Mouse (Mus musculus) mature B cell (primary cell): ENCODE results near the gene Gm10226.
"Not testable (repeated sequence)": the region's sequence is repeated elsewhere in the genome, so short reads cannot be mapped to it uniquely, and the experiment has no call there.

Experiments
- in situ Hi-C: fragments of 300-500 bp; cut with MboI; formaldehyde crosslinking; loops from 2 replicates; pipeline ENCODE4 v1.14.3; 2019

The Gm10226 gene

DNA sequence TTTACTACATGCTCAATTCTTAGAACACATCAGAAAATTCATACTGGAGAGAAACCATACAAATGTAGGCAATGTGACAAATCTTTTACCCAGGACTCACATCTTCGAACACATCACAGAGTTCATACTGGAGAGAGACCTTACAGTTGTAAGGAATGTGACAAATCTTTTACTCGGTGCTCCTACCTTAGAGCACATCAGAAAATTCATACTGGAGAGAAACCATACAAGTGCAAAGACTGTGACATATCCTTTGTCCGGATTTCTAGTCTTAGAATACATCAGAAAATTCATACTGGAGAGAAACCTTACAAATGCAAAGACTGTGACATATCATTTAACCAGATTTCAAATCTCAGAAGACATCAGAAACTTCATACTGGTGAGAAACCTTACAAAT, at the start of gene Gm10226:
Gene Gm10226 (plus strand): TSS at position 301 of the 400 bp plus-strand sequence.
- in situ Hi-C loops: no loop called here

DNA sequence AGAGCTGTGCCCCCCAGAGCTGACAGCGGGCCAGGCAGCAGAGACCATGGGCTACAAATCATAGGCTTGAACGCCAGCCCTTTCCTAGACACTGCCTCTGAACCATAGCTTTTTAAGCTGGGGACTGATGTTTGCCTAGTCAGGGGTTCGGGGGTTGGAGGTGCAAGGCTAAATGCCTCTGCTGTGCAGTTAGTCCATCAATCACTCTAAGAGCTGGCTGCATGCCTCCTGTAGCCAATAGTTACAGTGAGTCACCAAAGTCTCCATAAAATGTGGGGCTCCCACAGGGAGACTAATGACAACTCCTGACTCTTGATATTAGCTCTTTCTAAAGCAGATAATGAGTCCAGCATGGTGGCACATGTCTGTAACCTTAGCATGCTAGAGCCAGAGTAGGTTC, 42.9 kb upstream of the Gm10226 start:
- in situ Hi-C loops: no loop called here

DNA sequence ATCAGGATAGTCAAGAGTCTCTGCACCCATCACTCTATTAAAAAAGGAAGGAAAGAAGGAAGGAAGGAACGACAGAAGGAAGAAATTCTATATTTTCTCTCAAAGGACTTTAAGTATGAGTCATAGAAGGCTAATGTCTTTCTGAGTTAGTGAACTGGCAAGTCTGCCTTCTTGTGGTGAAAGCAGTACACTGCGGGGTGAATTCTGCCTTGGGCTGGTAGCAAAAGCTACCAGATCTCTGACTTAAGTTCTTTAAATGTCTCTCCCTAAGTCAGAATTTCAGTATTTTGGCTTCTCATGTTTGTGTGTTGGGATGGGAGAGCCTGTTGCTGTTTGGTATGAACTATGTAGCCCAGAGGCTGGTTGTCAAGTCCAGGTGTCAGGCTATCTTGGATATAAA, 41.7 kb upstream of the Gm10226 start:
- in situ Hi-C loops: no loop called here

DNA sequence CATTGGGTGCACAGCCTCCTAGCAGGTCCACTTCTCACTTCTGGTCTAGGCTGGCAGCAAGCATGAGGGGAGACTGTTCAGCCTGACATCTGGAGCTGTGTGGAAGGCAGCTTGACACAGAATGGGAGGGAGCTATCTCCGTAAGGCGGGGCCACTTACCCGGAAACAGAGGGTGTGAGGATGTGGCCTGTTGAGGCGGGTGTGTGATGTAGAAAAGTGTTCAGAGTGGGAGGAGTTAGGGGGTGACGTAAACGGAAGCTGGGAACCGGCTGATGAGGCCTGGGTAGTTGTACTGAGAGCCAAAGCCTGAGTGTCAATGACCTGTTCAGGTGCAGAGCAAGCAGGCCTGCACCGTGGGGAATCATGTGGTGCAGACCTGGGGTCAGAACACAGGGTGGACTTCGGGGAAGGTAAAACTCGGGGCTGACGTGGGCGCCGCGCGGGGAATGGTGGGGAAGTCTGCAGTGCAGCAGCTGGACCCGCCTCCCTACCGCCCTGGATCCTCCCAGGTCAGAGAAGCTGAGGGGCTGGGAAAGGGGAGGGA, 41.2 kb upstream of the Gm10226 start, which contains the start of gene Zfp983:
Gene Zfp983 (plus strand): TSS at position 261 of the 544 bp plus-strand sequence.
- in situ Hi-C loops: not testable (repeated sequence)

DNA sequence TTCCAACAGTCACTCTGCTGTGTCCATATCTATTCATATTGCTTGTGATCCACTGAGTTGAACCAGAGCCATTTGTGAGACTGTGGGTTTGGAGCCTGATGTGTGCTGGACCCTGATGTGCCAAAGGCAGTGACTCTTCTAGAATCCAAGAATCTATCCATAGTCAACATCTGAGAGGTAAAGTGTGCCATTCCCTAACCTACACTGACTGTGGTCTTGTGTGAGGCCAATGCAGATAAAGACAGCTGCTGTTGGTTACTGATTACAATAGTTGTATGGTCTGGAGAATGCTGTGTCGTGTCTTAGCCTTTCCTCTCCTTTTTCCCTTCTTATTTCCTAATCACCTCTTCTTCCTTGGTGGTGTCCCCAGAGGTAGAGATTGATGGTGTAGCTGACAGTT, 12.8 kb upstream of the Gm10226 start:
- in situ Hi-C loops: not testable (repeated sequence)

DNA sequence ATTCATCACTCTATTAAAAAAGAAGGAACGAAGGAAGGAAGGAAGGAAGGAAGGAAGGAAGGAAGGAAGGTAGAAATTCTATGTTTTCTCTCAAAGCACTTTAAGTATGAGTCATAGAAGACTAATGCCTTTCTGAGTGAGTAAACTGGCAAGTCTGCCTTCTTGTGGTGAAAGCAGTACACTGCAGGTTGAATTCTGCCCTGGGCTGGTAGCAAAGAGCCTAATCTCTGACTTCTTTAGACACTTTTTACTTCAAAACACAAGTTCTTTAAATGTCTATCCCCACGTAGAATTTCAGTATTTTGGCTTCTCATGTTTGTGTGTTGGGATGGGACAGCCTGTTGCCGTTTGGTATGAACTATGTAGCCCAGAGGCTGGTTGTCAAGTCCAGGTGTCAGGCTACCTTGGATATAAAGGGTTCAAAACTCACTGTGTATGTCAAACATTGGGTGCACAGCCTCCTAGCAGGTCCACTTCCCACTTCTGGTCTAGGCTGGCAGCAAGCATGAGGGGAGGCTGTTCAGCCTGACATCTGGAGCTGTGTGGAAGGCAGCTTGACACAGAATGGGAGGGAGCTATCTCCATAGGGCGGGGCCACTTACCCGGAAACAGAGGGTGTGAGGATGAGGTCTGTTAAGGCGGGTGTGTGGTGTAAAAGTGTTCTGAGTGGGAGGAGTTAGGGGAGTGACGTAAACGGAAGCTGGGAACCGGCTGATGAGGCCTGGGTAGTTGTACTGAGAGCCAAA, 12.2 kb upstream of the Gm10226 start:
- in situ Hi-C loops: no loop called here

DNA sequence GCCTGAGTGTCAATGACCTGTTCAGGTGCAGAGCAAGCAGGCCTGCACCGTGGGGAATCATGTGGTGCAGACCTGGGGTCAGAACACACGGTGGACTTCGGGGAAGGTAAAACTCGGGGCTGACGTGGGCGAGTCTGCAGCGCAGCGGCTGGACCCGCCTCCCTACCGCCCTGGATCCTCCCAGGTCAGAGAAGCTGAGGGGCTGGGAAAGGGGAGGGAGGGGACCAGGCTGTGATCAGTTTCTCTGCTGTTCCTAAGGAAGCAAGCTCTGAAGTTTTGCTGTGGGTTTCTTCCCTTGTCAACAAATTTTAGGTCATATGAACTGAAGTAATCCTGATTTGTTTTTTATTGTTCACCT, 11.7 kb upstream of the Gm10226 start:
- in situ Hi-C loops: not testable (repeated sequence)

DNA sequence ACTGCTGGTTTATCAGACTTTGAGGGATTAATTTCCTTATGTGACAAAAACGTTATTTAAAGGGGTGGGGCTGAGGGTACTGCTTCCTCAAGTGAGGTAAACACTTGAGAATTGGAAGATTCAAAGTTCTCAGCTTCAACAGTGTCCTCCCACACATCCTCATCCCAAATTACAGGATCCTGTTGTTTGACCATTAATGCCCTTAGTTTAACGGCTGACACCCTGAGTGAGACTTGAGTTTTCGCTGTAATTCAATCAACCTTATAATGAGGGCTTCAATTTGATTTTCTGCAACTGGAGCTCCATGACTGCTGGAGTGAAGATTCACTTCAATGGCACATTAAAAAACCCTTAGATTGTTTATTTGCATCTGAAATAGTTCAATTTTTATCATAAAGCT, 1.7 kb downstream of the Gm10226 start:
- in situ Hi-C loops: no loop called here

DNA sequence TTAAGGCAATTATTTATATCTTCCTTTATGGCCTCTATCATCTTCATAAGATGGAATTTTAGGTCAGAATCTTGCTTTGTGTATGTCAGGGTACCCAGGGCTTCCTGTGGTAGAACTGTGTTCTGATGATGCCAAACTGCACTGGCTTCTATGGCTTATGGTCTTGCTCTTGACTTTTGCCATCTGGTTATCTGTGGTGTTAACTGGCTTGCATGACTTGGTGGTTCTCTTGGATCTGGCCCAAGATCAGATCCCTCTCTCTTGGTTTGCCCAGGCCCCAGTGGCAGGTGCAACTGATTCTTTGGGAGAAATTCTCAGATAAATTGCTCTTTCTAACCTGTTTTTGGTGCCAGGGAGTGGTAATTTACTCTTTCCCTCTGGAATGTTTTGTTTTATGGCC, 4.4 kb downstream of the Gm10226 start:
- in situ Hi-C loops: no loop called here

DNA sequence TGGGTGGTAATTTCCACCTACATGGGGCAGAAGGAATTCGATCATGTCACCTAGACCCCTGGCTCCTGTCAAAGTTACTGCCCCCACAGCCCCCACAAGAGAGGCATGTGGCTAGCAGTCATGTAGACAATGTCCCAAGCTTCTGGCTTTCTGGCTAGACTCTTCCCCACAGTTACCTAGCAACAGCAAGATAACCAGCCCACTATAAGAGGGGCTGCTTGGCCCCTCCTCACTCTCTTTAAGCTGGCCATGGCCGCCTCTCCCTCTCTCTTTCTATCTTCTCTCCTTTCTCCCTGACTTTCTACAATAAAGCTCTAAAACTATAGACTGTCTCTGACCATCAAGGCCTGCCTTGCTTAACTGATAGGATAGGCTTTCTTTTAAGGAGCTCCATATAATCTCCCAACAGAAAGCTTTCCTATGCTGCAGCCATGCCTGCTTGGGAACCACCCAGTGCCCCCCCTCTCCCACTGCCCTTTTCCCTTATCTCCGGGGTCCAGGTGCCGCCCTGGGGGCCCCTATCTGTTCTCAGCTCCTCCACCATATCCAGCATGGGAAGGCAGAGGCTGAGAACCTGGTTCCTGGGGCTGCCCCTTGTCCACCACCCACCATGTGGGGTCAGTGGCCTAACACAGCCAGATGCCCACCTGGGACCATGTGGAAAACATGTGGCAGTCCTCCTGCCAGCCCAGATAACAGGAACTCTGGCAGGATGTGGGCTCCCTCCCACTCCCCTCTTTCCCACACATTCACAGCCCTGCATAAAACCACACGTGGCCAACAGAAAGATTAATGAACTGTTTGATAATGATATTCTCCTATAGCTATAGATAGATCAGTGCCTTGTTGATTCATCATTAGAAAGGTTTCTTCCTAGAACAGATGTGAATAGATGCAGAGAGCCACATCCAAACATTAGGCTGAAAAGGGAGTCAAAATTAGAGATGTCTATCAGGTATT, 10.9 kb downstream of the Gm10226 start:
- in situ Hi-C loops: no loop called here

DNA sequence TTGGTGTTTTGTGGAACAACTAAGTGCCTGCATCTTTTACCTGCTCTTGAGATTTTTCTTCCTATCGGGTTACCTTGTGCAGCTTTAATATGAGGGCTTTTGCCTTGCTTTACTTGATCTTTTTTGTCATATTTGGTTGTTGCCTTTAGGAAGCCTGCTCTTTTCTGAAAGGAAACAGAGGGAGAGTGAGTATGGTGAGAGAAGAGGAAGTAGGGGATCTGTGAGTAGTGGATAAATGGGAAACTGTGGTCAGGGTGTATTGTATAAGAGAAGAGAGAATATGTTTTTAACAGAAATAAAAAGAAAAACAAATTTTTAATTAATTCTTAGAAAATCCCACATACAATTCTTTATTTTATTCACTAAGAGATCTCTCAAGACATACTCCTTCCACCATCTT, 11.8 kb downstream of the Gm10226 start:
- in situ Hi-C loops: no loop called here

DNA sequence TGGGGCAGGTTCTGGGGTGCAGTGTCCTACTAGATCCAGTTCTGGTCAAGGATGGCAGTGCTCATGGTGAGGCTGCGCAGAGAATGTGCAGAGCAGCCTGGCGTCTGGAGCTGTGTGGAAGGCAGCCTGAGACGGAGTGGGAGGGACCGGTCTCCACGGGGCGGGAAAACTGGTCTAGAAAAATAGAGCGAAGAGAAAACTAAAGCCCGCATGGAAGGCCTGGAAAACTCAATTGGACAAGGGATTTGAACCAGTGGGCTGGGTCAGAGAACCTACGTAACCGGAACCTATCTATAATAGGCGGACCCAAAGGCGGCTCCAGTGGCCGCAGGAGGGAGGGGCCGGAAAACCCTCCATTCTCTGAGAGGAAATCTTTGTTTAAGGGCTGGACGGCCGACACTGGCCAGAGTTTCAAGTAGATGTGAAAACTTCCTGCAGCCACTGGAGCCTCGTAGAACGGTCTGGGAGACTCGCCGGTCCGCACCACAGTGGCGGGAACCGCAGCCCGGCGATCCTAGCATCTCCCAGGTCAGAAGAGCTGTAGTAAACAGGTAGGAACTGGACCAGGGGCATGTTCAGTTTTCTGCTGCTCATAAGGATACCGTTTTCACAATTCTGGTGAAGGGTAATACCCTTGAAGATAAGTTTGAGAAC, 15.8 kb downstream of the Gm10226 start, which contains the start of gene Zfp760:
Gene Zfp760 (plus strand): TSS at position 399 of the 654 bp plus-strand sequence.
- in situ Hi-C loops: no loop called here

DNA sequence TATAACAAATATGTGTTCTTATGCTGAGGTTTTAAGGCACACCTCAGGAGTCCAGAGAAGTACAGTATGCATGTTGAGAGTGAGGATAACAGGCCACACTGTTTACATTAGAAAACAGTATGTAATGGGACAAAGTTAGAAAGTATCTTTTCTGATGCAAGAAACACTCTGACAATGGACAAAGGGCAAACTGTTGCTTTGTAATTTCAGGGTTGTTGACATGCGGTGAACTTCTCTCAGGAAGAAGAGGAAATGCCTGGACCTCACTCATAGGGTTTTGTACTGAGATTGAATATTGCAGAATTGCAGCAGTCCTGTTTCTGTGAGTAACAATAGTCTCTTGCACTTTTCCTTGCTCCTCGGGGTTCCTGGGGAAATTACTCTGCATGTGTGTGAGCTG, 16.7 kb downstream of the Gm10226 start:
- in situ Hi-C loops: no loop called here

DNA sequence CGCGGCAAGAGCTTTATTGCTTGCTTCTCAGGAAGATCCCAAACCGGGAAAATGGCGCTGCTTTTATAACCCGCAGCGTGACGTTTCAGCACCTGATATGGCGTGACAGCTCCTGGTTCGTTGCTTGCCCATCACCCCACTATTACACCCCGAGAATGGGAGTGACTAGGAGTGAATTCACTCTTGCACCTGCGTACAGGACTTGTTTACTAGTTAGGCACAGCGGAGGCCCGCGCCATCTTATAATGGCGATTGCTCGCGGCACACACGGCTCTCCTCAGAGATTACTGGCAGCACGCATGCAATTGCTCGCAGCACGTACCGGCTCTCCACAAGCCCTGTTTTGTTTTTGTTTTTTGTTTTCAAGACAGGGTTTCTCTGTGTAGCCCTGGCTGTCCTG, 38.8 kb downstream of the Gm10226 start, which contains the start of gene Zfp229:
Gene Zfp229 (plus strand): TSS at position 301 of the 400 bp plus-strand sequence.
- in situ Hi-C loops: not testable (repeated sequence)

DNA sequence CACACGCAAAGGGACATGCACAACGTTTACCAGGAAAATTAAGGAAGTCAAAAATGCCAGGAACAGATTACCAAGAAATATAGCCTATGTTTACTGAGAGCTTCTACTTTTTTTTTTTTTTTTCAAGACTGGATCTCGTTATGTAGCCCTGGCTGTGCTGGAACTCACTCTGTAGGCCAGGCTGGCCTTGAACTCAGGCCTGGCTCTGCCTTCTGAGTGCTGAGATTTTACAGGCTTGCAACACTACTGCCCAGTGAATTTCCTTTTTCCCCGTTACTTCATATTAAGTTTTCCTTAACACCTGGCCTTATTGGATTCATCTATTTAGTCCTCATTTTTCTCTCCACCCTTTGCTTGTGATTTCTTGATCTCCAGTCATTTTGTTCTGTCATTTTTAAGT, 41.4 kb downstream of the Gm10226 start:
- in situ Hi-C loops: no loop called here

DNA sequence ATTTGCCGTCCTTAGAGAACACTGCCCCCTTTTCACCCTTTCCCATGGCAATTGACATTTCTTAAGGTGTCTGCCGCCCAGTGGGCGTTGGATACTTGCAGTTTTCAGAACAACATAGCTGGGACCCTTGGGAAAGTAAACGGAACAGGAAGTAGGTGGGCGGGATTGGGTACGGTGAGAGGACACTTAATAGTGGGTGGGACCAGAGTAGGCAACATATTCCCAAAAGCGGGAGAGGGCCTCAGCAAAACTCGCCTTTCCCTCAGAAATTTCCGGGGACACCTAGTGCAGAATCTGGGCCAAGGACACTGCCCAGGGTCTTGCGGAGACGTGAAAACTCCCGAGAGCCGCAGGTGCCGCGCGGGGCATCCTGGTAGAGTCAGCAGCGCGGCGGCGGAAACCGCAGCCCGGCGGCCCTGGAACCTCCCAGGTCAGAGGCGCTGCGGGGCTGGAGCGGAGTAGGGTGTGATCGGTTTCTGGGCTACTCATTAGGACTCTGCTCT, 41.9 kb downstream of the Gm10226 start:
- in situ Hi-C loops: no loop called here
